Mouse (Mus musculus) thymus, adult 2 months (tissue): ENCODE measurements around the gene Bcdin3d.

Experiments used
- CTCF ChIP-seq: fragments of 200-500 bp; IDR thresholded peaks from 2 replicates; pipeline ENCODE4 v1.5.1; 2012; ENCODE audit warnings: mild to moderate bottlenecking, control low read depth, low read length, moderate library complexity, borderline replicate concordance; ENCODE audit not compliant: control insufficient read depth, poor library complexity, insufficient read depth; ENCODE audit errors: extremely low read depth
- POLR2A ChIP-seq: fragments of 200-500 bp; IDR thresholded peaks from 2 replicates; pipeline ENCODE4 v1.6.1; 2012; ENCODE audit warnings: mild to moderate bottlenecking, low read length, control low read depth, moderate library complexity; ENCODE audit not compliant: control insufficient read depth, poor library complexity, insufficient read depth; ENCODE audit errors: extremely low read depth

DNA sequence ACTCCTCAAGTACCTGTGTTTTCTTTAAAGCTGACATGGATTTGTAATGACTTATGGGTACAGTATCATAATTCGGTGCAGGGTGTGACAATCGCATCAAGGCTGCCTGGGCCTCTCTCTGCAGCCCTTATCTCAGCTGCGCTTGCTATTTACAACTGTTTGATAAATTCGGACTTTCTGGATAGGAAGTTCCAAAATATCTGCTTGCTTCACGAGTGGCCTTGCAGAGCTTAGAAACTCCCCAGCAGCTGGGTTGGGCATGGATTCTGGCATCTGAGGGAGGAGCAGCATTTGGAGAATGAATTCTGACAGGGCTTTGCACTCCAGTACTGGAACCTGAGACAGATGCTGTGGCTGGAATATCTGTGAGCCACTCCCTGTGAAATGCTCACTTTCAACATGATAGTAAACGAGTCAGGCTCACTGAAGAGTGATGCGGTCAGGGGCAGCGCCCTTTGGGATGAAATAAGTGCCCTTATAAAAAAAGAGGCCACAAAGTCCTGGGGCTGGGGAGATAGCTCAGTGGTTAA, 24.7 kb downstream of the Bcdin3d start:
- TF ChIP-seq CTCF, result no peak
- no peak for TF ChIP-seq POLR2A
